Comparison of ENCODE assay signal across 8 mouse cellular contexts in the genomic region with DNA sequence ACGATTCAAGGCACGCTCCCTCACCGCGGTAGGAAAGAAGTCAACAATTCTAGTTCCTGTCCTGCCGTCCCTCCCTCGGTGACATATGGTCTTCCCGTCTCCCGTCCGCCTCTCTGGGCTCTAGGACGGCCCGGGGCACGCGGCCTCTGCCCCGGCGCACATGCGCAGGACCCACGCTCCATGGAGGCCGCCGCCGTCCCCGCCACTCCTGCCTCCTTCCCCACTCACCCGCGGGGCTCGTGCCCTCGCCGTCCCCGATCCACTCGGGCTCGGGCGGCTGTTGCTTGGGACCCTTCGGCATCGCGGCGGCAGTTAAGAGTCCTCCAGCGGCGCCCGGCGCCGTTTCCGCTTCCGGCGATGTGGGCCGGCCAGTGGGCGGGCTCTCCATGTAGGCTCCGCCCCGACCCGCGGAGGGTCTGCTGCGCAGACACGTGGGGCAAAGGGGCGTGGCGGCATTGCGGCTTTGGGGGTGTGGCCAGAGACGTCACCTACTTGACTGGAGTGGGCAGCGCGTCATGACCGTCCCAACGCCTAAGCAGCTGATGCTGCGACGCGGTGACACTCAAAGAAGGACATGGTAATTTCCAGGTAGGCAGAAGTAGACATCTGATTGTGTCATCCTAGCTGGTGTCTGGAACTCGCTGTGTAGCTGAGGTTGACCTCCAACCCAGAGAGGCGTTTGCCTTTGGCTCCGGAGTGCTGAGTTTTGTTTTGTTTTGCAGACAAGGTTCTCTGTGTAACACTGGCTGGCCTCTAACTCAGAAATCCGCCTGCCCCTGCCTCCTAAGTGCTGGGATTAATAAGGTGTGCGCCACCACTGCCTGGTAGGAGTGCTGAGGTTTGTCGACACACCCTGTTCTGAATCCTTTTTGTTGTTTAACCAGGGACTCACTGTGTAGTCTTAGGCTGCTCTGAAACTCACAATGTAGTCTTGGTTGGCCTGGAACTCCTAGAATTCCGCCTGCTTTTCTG. TPM values are rescaled to one million over a fixed set of nuclear protein-coding genes. Genes with fewer than 3 reads are reported as not detected.
A peak's percentile ranks its signal among the peaks of the same experiment; 100 is the strongest.
DNase-seq lines count a peak whose midpoint lies in the region; ATAC-seq lines count a peak whose summit lies in the region.

Gene Abcf1 (minus strand): TSS at position 344 of the 972 bp plus-strand sequence.

- ATAC-seq in hematopoietic stem cell, adult 5-6 weeks (replicated peaks in 1 of 2; ENCODE audit: insufficient read depth in 1 of 2, low FRiP score in 2 of 2, low TSS enrichment in 1 of 2, low read depth in 1 of 2, poor library complexity in 2 of 2, severe bottlenecking in 2 of 2) = peak; percentile 96 to 98
- peak; percentile 98 for ATAC-seq in lung, embryonic 16.5 days (ENCODE audit: low read depth)

- DNase-seq in MEL-GATA-1-ER (ENCODE audit: extremely low read depth, low read depth) = peak; percentile 84
- peak; percentile 99 for DNase-seq in cerebellum, adult 8-10 months
- peak; percentile 96 for DNase-seq in forelimb bud, embryonic 11.5 days (ENCODE audit: low read depth, low spot score)
- DNase-seq in layer of hippocampus, adult 9-10 months (ENCODE audit: low spot score) = peak; percentile 92
- DNase-seq in ovary, postnatal 10 days (ENCODE audit: low spot score) = peak; percentile 93
- DNase-seq in thymus, postnatal 10 days (ENCODE audit: low spot score in 2 of 2) = peak; percentile 96 to 99

- H3K36me3 ChIP-seq in lung, embryonic 16.5 days (ENCODE audit: control insufficient read depth, insufficient read depth, low read length) = peaks cover 14% of the 10 kb centered on the region

- H3K4me1 ChIP-seq in lung, embryonic 16.5 days (replicated peaks; ENCODE audit: control insufficient read depth, insufficient read depth, low read length) = peaks cover 17% of the 10 kb centered on the region

- peak within 1 kb of the TSS; percentile 86 for H3K4me2 ChIP-seq in lung, embryonic 16.5 days (ENCODE audit: low read depth, low read length)

- peak within 1 kb of the TSS; percentile 93 for H3K9ac ChIP-seq in lung, embryonic 16.5 days (ENCODE audit: low read length)

- peak within 1 kb of the TSS; percentile 98 for H3K4me3 ChIP-seq in lung, embryonic 16.5 days (ENCODE audit: low read length)

- peak within 1 kb of the TSS; percentile 79 for H3K27ac ChIP-seq in lung, embryonic 16.5 days (ENCODE audit: low read length)

- no peaks in the 10 kb centered on the region for H3K27me3 ChIP-seq in lung, embryonic 16.5 days (ENCODE audit: control insufficient read depth, insufficient read depth, low read depth, low read length)

- no peaks in the 10 kb centered on the region for H3K9me3 ChIP-seq in lung, embryonic 16.5 days (ENCODE audit: control insufficient read depth, low read length)

- WGBS in lung, embryonic 16.5 days = under 1% methylated on average over 65 of the region's 68 CpGs

RNA-seq across cellular contexts. Expression of gene Abcf1, which starts in this region (rescaled TPM):
- total RNA-seq in hematopoietic stem cell, adult 5-6 weeks (2017) = 139 and 356 TPM in 2 replicates
- 70.6 and 82.5 TPM in 2 replicates for polyA plus RNA-seq in lung, embryonic 16.5 days (2015; fragmentation: Nextera tagmentation; extraction: Ambion mirVana)

Comparison
In these comparisons a context has a peak if more than half of its experiments do, and no peak if none do; other contexts are left out.
1. Peak in every context shown above with its lines: DNase-seq, ATAC-seq, H3K4me3 ChIP-seq and H3K27ac ChIP-seq.